Mouse (Mus musculus): Measurements from ENCODE around the gene Ankar. TPM values are rescaled to one million over a fixed set of nuclear protein-coding genes. Genes with fewer than 3 reads are reported as not detected.

Ankar gene
- polyA plus RNA-seq, 1 experiment, result not detected

DNA sequence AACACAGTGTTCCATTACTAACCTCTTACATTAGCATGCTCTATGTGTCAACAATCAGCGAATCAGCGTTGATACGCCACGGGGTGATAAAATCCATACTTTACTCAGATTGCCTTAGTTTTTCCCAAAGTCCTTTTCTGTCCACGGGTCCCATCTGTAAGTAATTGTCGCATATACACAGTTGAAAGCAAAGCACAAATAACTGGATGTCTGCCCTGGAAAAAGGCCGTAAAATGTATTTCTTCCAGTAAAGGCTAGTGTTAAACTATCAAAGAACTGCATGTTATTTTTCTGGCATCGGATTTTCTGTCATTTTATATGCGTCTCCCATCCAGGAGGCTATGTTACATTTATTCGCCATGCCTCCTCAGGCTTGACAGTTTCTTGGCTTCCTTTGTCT is 29.7 kb upstream of the Ankar start:
- 86% methylated on average over 10 of the region's 10 CpGs for WGBS

DNA sequence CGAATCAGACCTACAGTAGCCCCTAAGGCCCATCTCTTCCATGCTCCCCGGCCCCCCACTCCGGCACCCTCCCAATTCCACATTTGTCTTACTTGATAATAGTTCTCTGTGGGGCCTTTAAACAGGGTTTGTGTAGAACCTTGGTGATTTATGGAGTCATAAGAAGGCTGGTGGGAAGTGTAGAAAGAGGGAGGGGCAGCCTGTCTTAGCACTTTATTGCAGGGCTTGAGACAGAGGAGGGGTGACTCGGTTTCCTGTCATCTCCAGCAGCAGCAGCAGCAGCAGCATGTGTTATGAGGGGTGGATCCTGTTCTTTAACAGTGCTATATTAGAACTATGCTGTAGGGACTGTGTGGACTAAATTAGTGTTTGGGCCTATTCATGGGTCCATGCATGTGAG is 28.4 kb upstream of the Ankar start:
- TF ChIP-seq CTCF (IDR thresholded peaks at IDR 0.05; ENCODE audit: insufficient read depth, low read depth, low read length) (no peak), POLR2A (IDR thresholded peaks at IDR 0.05; ENCODE audit: insufficient read depth, low read depth, low read length) (no peak)
- Histone ChIP-seq H3K4me1 (ENCODE audit: control insufficient read depth, insufficient read depth, low read length) (no peaks in the 10 kb centered on the region), H3K4me3 (ENCODE audit: insufficient read depth, low read depth, low read length) (no peak overlapping the region), H3K27ac (ENCODE audit: insufficient read depth, low read depth, low read length) (no peak overlapping the region)
- 89% methylated on average over 4 of the region's 4 CpGs for WGBS

More for the DNA sequence above, 29.7 kb upstream of the Ankar start:
- TF ChIP-seq POLR2A (IDR thresholded peaks at IDR 0.05; ENCODE audit: insufficient read depth, low read depth, low read length) (no peak), CTCF (IDR thresholded peaks at IDR 0.05; ENCODE audit: insufficient read depth, low read depth, low read length) (no peak)
- H3K27ac ChIP-seq (ENCODE audit: insufficient read depth, low read depth, low read length), result no peak overlapping the region
- H3K4me3 ChIP-seq (ENCODE audit: insufficient read depth, low read depth, low read length), result no peak overlapping the region
- no peaks in the 10 kb centered on the region for H3K4me1 ChIP-seq (ENCODE audit: control insufficient read depth, insufficient read depth, low read length)

DNA sequence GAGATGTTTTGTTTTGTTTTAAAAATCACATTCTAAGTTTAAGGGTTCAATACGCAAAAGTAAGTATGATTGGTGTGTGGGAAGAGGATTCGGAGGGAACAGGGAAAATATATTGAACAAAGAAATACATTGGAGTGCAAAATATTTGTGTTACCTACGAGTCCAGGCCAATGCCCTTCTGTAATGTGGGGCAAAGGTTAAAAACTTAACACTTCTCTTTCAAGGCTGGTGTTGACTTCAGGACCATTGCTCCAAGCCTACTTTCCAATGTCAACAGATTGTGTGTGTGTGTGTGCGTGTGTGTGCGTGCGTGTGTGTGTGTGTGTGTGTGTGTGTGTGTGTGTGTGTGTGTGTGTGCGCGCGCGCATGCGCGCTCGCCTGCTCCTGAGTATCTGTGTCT is 25.6 kb upstream of the Ankar start:
- no peak for TF ChIP-seq CTCF (IDR thresholded peaks at IDR 0.05; ENCODE audit: insufficient read depth, low read depth, low read length)
- TF ChIP-seq POLR2A (IDR thresholded peaks at IDR 0.05; ENCODE audit: insufficient read depth, low read depth, low read length), result no peak
- Histone ChIP-seq H3K27ac (ENCODE audit: insufficient read depth, low read depth, low read length) (no peak overlapping the region), H3K4me1 (ENCODE audit: control insufficient read depth, insufficient read depth, low read length) (no peaks in the 10 kb centered on the region), H3K4me3 (ENCODE audit: insufficient read depth, low read depth, low read length) (no peak overlapping the region)
- 93% methylated on average over 13 of the region's 13 CpGs for WGBS

DNA sequence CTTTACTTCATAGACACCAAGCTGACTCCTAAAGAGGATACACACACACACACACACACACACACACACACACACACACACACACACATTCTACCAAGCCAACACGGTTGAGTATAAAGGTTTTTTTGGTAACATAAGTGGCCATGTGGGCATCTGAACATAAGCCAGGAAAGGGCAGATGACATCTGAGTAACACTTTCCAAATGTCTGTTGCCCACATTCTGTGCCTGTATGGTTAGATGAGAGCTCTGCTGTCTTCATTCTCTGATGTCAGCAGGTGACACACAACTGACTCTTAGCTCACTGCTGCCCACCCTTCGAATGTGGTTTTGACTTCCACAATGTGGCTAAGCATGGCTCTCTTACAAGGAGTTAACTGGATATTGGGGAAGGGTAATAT is 24.0 kb upstream of the Ankar start:
- TF ChIP-seq CTCF (IDR thresholded peaks at IDR 0.05; ENCODE audit: insufficient read depth, low read depth, low read length) (no peak), POLR2A (IDR thresholded peaks at IDR 0.05; ENCODE audit: insufficient read depth, low read depth, low read length) (no peak)
- WGBS, result 78% methylated on average over 2 of the region's 2 CpGs
- no peak overlapping the region for H3K4me3 ChIP-seq (ENCODE audit: insufficient read depth, low read depth, low read length)
- peaks cover 4% of the 10 kb centered on the region for H3K4me1 ChIP-seq (ENCODE audit: control insufficient read depth, insufficient read depth, low read length)
- H3K27ac ChIP-seq (ENCODE audit: insufficient read depth, low read depth, low read length), result no peak overlapping the region

DNA sequence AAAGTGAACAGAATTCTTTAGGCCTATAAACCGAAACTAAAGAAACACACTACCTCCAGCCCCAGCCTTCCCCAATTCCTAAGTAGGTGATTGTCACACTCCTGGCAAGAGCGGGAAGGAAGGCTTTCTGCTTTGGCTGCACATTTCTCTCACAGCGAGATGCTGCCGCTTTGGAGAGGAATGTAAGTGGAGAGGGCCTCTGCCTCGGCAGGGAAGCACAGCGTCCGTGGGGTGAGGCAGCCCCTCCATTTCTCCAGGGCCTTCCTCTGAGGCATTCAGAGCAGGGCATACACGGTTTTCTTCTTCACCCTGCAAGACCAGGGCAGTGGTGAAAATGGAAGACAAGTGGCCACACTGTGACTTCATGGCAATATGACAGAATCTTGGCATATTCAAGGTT is 22.3 kb upstream of the Ankar start:
- peaks cover 7% of the 10 kb centered on the region for H3K4me1 ChIP-seq (ENCODE audit: control insufficient read depth, insufficient read depth, low read length)
- TF ChIP-seq POLR2A (IDR thresholded peaks at IDR 0.05; ENCODE audit: insufficient read depth, low read depth, low read length), result no peak
- no peak for TF ChIP-seq CTCF (IDR thresholded peaks at IDR 0.05; ENCODE audit: insufficient read depth, low read depth, low read length)
- WGBS, result 49% methylated on average over 8 of the region's 8 CpGs
- no peak overlapping the region for H3K4me3 ChIP-seq (ENCODE audit: insufficient read depth, low read depth, low read length)
- no peak overlapping the region for H3K27ac ChIP-seq (ENCODE audit: insufficient read depth, low read depth, low read length)

DNA sequence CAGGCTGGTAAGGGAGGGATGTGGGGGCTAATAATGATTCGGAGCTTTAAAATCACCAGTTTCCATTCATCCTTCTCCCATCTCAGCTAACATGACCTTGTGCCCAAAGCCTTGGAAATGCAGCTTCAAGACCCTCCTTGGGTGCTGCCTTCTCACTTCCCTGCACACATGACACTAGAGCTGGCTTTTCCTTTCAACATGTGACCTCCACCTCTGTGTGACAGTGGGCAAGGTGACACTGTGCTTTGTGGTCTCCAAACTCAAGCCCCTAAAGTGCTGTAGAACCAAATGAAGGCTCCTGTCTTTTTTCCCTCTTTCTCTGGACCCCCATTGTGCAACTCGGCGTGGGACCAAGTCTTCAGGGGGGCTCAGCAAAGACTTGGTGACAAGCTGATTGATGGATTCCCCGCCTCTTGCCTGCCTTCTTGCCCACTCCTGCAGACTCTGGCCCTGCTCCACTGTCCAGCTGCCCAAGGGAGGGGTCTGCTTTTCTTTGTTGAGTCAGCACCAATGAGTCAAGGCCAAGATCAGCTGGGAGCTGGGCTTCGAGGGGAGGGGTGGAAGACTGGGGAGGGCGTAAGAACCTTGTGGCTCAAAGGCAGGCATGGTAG is 19.8 kb upstream of the Ankar start:
- WGBS, result 37% methylated on average over 6 of the region's 6 CpGs
- H3K4me1 ChIP-seq (ENCODE audit: control insufficient read depth, insufficient read depth, low read length), result peaks cover 7% of the 10 kb centered on the region
- H3K27ac ChIP-seq (ENCODE audit: insufficient read depth, low read depth, low read length), result no peak overlapping the region
- no peak for TF ChIP-seq POLR2A (IDR thresholded peaks at IDR 0.05; ENCODE audit: insufficient read depth, low read depth, low read length)
- TF ChIP-seq CTCF (IDR thresholded peaks at IDR 0.05; ENCODE audit: insufficient read depth, low read depth, low read length), result no peak
- no peak overlapping the region for H3K4me3 ChIP-seq (ENCODE audit: insufficient read depth, low read depth, low read length)

DNA sequence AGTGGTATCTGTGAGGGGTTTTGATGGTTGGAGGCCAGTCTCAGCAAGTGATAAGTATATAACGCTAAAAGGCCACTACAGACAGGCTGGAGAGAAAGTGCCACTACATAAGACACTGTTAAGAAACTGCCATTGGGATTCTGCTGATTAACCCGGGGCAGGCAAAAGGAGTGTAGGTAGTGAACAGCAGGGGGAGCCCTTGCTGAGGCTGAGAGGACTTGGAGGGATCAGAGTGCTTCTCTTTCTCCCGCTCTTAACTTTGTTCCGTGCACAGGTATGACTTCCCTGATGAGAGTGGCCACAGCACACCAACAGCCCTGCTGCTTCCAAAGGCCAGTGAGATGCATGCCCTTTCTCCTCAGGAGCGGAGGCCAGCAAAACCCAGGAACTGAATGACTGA is 18.5 kb upstream of the Ankar start:
- WGBS, result 31% methylated on average over 5 of the region's 5 CpGs
- Histone ChIP-seq H3K27ac (ENCODE audit: insufficient read depth, low read depth, low read length) (no peak overlapping the region), H3K4me3 (ENCODE audit: insufficient read depth, low read depth, low read length) (no peak overlapping the region), H3K4me1 (ENCODE audit: control insufficient read depth, insufficient read depth, low read length) (peaks cover 7% of the 10 kb centered on the region)
- TF ChIP-seq POLR2A (IDR thresholded peaks at IDR 0.05; ENCODE audit: insufficient read depth, low read depth, low read length) (no peak), CTCF (IDR thresholded peaks at IDR 0.05; ENCODE audit: insufficient read depth, low read depth, low read length) (peak; percentile 34; the same call in 1 of the 2 replicates)

DNA sequence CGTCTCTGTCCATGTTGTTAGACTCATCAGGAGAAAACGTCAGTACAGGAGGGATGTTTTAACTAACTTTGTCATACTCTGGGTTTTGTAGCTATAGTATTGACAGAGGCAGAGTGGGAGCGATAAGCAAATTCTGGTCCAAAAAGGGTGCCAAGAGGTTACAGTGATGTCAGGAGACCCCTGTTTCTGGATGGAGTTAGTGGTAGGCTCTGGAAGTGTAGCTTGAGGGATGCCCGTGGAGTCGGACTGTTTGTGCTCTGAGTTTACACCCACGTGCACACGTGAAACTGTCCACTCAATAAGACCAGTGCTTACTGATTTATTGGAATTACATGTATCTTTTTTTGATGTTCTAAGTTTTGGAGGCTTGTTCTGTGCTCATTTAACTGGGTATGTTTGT is 17.2 kb upstream of the Ankar start:
- WGBS, result 91% methylated on average over 7 of the region's 7 CpGs
- no peak for TF ChIP-seq CTCF (IDR thresholded peaks at IDR 0.05; ENCODE audit: insufficient read depth, low read depth, low read length)
- TF ChIP-seq POLR2A (IDR thresholded peaks at IDR 0.05; ENCODE audit: insufficient read depth, low read depth, low read length), result no peak
- Histone ChIP-seq H3K27ac (ENCODE audit: insufficient read depth, low read depth, low read length) (no peak overlapping the region), H3K4me3 (ENCODE audit: insufficient read depth, low read depth, low read length) (no peak overlapping the region), H3K4me1 (ENCODE audit: control insufficient read depth, insufficient read depth, low read length) (peaks cover 7% of the 10 kb centered on the region)

DNA sequence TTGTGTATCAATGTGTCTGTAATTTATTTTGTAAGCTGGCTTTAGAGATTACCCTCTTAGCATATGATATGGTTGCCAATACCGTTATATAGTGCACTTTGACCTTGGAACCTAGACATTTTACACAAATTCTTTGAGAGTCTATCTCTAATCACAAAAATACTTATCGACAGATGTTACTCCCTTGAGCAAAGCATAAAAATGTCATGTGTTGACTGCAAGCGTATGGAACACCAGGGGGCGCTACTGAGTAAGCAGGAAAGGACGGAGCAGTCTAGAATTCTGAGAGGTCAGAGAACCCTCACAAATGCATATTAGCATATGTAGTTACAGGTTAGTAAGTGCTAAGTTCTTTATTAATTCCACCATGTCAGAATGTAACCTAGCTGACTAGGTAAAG is 16.5 kb upstream of the Ankar start:
- Histone ChIP-seq H3K4me3 (ENCODE audit: insufficient read depth, low read depth, low read length) (no peak overlapping the region), H3K4me1 (ENCODE audit: control insufficient read depth, insufficient read depth, low read length) (peaks cover 7% of the 10 kb centered on the region), H3K27ac (ENCODE audit: insufficient read depth, low read depth, low read length) (no peak overlapping the region)
- WGBS, result 7% methylated on average over 5 of the region's 5 CpGs
- no peak for TF ChIP-seq CTCF (IDR thresholded peaks at IDR 0.05; ENCODE audit: insufficient read depth, low read depth, low read length)
- TF ChIP-seq POLR2A (IDR thresholded peaks at IDR 0.05; ENCODE audit: insufficient read depth, low read depth, low read length), result no peak

DNA sequence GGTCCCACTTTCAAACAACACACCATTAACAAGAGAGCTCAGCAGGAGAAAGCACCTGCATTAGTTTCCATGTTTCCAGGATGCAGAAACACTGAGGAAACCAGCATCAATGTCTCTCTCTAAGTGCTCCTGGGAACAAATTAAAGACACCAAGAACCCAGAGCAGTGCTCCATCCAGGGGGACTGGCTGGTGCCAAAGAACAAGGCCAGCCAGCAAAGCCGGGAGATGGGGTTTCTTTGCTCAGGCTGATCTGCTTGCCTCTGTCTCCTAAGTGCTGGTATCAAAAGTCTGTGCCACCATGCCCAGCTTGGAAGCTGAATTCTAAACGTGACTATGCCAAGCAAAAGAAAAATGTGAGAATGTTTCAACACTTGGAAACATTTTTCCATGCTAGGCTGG is 16.0 kb upstream of the Ankar start:
- TF ChIP-seq CTCF (IDR thresholded peaks at IDR 0.05; ENCODE audit: insufficient read depth, low read depth, low read length) (no peak), POLR2A (IDR thresholded peaks at IDR 0.05; ENCODE audit: insufficient read depth, low read depth, low read length) (no peak)
- Histone ChIP-seq H3K4me3 (ENCODE audit: insufficient read depth, low read depth, low read length) (no peak overlapping the region), H3K27ac (ENCODE audit: insufficient read depth, low read depth, low read length) (no peak overlapping the region), H3K4me1 (ENCODE audit: control insufficient read depth, insufficient read depth, low read length) (peaks cover 7% of the 10 kb centered on the region)
- WGBS, result 35% methylated on average over 2 of the region's 2 CpGs

Measured in olfactory bulb, adult 2 months (tissue).